Mouse (Mus musculus): Measurements from ENCODE around the gene Chek2.

Chek2 gene

GRCm38 (mm10) chr5:110898169-110898568 is 58.4 kb downstream of the Chek2 start:
- no peak for DNase-seq (ENCODE audit: low spot score in 2 of 2)

DNA sequence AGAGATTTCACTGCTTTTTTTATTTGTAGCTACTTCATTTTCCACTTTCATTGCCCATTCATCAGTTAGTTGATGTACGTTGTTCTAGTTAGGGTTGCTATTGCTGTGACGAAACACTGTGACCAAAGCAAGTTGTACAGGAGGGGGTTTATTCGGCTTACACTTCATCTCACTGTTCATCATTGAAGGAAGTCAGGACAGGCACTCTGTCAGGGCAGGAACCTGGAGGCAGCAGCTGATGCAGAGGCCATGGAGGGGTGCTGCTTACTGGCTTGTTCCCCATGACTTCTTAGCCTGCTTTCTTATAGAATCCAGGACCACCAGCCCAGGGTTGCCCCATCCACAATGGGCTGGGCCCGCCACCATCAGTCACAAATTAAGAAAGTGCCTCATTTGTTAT is 59.0 kb downstream of the Chek2 start:
- no peak for DNase-seq (ENCODE audit: low spot score in 2 of 2)

- DNase-seq (ENCODE audit: low spot score in 2 of 2) = no peak
Measured at GRCm38 (mm10) chr5:110900331-110900730, 60.6 kb downstream of the Chek2 start.

- DNase-seq (ENCODE audit: low spot score in 2 of 2) = no peak
Measured at GRCm38 (mm10) chr5:110906708-110907107, 66.9 kb downstream of the Chek2 start.

GRCm38 (mm10) chr5:110908879-110909278 is 69.1 kb downstream of the Chek2 start:
- no peak for DNase-seq (ENCODE audit: low spot score in 2 of 2)

GRCm38 (mm10) chr5:110909955-110910589 is 70.3 kb downstream of the Chek2 start:
- DNase-seq (ENCODE audit: low spot score in 2 of 2) = no peak

- DNase-seq (ENCODE audit: low spot score in 2 of 2) = no peak
Measured at GRCm38 (mm10) chr5:110914859-110915258, 75.1 kb downstream of the Chek2 start.

DNA sequence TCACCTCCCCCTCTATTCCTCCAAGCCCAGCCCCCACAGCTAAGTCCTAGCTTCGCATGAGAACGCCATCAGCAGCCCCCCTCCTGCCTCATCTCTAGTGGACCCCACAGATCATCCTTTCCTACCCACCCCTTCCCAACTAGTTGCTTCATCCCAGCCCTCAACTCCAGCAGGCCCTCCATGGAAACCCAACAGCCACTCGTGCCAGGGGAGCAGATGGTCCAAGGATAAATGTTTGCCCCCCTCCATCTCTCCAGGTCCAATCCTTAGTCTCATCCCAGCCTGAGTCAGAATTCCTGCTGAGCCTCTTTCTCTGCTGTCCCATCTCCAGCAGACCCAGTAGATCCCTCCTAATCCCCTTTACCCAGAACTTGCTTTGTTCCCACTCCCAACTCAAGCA is 76.5 kb downstream of the Chek2 start:
- no peak for DNase-seq (ENCODE audit: low spot score in 2 of 2)

DNA sequence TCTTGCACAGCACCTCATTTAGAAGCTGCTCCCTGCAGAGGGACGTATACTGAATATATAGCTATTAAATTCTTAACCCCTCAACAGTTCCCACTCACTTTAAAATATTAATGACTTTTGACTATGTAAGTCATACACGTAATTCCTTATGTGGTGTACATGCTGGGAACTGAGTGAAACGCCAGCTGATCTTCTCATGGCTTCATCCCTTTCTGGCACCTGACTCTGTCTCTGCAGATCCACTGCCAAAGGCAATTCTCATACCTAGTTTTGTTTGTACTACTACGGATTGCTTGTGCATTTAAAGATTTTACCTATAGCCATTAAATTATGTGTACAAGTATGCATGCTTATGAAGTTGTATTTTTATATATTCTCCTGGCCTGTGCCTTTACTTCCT is 79.8 kb downstream of the Chek2 start:
- DNase-seq (ENCODE audit: low spot score in 2 of 2) = no peak

GRCm38 (mm10) chr5:110923336-110923735 is 83.6 kb downstream of the Chek2 start:
- DNase-seq (ENCODE audit: low spot score in 2 of 2) = no peak
